Mouse (Mus musculus) ES-Bruce4 (cell line): ENCODE results near the gene Wdr61.

Experiments
- CTCF ChIP-seq: IDR thresholded peaks from one replicate; pipeline ENCODE4 v1.8.1; 2011; ENCODE audit warnings: low read depth, low read length
- EP300 ChIP-seq: IDR thresholded peaks from 2 replicates; pipeline ENCODE4 v1.6.1; 2011; ENCODE audit warnings: low read depth, low read length; ENCODE audit not compliant: insufficient read depth
- POLR2A ChIP-seq: IDR thresholded peaks from one replicate; pipeline ENCODE4 v1.8.1; 2011; ENCODE audit warnings: low read length; ENCODE audit not compliant: insufficient read depth

GRCm38 (mm10) chr9:54689446-54689845, 44.9 kb downstream of the Wdr61 start:
- TF ChIP-seq CTCF = no peak
- no peak for TF ChIP-seq EP300
- TF ChIP-seq POLR2A = no peak
